Mouse (Mus musculus) activated CD4-positive, CD25-positive, alpha-beta regulatory T cell, adult 4 months (primary cell): ENCODE results near the gene Tex10. TPM values are rescaled to one million over a fixed set of nuclear protein-coding genes. Genes with fewer than 3 reads are reported as not detected.
A peak's percentile ranks its signal among the peaks of the same experiment; 100 is the strongest.
"Not testable (repeated sequence)": the region's sequence is repeated elsewhere in the genome, so short reads cannot be mapped to it uniquely, and the experiment has no call there.

Experiments
- ATAC-seq: one replicate; pipeline ENCODE4 v1.8.0; 2017
- polyA plus RNA-seq, 2 experiments: library from polyadenylated mRNA; unstranded; fragments of 100-300 nt; shearing (Covaris generic); gene quantifications; one replicate each; pipeline ENCODE4 v1.2.1; 2017

Tex10 gene
- 10 to 100 TPM; 62.4 to 70.4 TPM for polyA plus RNA-seq

DNA sequence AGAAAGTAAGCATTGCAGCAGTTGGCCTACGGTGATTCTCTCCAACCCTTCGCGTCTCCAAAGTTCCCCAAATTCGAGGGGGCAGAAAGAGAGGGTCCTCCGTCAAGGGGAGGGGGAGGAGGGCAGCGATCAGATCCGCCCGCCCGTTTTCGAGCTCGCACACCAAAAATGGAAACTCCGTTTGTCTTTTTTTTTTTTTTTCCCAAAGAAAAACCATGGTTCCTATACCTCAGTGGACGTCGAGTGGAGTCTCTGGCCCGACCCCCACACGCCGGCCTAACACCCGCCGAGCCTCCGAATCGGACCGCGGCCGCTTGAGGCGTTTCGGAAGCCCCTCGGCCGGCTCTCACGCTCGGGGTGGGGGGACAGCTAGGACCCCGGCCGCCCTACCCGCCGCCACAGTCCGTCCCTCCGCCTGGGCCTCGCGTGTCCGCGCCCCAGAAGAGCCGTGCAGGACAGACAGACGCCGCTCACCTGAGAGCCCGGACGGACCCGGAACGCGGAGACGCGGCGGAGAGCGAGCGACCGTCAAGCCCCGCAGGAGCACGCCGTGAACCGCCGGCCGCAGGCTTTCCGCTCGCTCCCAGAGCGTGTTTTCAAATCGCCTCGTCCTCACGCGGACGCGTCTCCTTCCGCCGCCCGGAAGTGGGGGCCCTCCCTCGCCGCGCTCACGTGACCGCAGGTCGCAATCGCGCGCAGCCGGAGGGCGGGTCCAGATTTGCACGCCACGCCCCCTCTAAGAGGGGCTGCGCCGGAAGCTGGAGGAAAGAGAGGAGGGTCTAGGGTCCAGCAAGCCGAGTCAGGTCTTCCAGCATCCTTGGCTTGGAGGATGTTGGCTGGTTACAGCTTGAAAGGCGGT lies at the start of gene Tex10:
Gene Tex10, minus strand, starts transcription at position 668 of the 859 bp plus-strand sequence.
- peak; percentile 88 for ATAC-seq

DNA sequence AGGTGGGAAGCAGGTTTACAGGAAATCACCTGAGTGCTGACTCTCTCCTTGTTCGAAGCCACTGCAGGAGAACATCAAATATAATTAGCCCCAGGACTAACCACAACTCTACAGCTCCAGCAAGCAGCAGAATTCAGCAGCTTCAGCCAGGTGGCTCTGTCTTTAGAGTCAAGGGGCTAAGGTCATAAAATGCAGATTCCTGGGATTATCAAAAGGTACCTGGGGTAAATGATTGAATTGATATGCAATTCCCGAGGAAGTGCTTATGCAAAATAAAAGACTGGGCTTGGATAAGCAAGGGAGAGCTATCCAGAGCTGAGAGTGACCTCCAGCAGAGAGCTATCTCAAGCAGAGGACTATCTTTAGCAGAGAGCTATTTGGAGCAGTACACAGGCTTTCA lies 37.6 kb upstream of the Tex10 start:
- no peak for ATAC-seq

DNA sequence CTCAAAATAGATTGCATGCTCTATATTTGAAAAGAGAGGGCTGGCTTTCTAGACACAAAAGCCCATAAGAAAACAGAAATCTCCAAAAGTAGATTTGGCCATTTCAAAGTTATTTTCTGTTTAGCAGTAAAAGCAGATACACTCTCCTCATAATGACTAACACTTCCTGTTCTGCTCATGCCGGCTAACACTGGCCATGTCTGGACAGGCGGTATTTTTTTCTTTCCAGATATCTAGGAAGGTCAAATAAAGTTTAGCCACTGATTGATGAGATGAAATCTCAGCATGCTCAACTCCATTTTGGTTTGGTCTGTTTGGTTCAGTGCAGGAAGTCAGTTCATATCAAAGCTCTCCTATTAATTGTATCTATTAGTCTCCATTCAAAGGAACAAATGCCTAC lies 19.3 kb upstream of the Tex10 start:
- no peak for ATAC-seq

DNA sequence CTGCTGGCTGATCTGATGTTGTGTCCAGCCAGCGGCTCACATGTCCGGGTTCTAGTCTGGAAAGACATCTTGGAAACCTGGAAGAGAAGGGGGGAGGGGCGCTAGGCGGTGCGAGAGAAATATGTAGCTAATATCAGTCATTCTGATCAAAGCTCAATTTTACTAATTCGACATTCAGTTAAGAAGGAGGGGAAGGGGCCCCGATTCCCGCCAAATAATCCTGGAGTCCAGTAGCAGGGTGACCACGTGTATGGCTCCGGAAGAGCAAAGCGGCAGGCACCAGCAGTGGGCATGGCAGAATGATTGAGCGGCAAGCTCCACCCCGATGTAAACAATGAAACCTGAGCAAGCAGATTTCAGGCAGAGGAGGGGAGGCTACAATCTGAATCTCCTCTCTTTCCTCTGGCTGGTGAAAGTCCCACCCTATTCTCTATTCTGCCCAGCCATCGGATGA lies 18.1 kb upstream of the Tex10 start:
- ATAC-seq: no peak

DNA sequence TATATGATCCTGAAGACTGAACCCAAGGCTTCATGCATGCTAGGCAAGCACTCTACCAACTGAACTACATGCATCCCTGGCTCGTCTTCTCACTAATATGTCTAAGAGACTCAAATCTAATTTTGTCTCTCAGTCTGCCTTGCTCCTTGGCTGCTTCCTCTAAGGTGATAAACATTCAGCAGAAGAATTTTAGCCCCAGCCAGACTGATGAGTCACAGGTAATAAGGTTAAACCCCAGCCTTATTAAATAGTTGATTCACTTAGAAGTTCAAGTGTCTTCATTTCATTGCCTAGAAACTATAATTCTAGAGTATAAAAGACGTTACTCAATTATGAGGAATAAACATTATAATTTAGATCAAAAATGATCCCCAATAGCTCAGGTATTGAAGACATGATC lies 15.7 kb upstream of the Tex10 start:
- no peak for ATAC-seq

DNA sequence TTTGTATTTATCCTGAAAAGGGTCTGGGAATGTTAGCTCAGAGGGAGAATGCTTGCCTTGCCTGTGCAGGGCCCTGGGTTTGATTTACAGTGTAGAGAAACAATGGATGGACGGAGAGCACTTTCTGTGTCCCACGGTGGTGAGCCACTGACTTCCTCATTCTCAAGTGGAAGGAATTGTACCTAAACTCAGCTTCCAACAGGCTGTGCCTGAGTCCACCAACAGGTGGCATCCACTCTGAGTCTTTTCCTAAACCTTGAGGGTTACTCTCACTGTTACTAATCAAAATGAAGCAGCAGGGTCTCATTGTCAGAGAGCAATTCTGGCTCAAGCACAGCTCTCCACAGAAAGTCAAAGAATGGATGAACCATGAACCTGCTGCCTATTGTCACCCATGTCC lies 8.0 kb upstream of the Tex10 start:
- ATAC-seq: no peak

DNA sequence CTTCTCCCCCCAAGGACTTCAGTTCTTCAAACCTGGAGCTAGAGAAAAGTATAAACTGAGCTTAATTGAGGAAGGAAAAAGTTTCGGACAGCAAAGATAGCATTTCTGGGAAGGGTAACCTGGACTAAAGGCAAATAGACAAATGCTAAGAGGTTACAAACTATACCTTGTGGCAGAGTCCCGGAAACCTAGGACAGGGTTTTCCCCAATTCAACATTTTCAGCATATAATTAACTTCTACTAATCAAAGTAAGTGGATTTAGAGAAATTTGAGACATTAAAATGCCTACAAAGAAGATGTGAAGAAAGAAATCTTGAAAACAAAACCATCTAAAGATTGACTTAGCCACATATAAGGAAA lies 372 bp upstream of the Tex10 start:
- peak; percentile 37 for ATAC-seq

DNA sequence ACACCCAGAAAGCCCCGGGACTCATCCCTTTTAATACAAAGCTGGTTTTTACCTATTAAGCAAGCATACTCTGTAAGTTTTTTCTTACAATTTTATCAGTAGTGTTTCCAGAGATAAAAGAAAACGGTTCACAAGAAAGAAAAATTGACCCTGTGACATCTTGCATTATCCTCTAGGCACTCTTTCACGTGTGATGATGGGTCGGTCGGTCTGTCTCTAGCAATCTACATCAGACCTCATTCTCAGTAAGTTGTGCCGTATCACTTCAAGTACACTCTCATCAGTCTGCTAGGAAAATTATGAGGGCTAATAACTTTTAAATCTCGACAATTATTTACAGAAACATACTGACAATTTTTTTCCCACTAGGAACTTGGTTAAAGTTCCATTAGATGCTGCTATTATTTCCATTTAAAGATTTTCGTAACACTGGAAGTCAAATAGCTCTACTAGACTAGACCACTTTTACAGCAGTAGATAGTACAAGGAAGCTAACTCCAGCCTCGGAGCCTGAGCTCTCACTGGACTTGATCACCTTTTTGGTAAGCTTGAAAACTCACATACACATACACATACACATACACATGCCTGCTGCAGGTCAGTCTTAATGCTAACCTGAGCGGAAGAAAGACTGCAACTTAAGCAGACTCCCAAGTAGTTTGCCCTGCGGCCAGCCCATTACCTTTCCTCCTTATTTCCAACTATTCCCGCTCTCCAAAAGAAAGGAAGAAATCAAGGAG lies 1.0 kb downstream of the Tex10 start:
- no peak for ATAC-seq

DNA sequence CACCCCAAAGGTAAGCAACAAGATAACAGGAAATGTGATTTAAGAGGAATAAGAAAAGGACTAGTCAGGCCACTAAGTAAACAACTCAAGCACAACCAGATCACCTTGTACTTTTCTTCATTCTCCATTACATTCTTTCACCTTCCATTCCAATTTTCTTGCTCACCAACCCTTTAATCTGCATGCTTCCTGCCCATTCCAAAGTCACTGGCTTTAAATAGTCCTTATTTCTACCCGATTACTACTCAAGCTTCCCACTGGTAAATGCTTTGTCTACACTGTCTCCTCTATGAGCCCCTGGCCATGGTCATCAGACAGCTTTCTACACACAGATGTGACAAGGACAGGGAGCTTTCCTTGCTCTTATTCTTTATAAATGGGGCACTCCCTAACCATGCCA lies 2.3 kb downstream of the Tex10 start:
- ATAC-seq: no peak

DNA sequence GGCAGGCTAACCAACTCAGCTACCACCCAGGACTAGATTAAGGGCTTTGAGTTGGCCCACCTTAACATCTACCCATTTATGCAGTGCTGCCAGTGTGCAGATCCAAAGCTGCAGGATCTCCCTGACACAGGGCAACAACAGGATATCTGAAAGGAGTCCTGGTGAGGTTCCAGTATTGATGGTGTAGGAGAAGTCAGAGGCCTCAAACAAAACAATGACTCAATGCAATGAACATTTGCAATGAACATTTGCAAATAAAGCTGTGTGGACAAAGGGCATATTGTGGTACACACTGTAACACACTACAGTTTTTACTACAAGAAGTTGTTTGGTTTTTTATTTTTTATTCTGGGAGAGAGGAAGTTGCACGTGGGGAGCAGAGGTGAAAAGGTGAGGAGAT lies 12.2 kb downstream of the Tex10 start:
- no peak for ATAC-seq

DNA sequence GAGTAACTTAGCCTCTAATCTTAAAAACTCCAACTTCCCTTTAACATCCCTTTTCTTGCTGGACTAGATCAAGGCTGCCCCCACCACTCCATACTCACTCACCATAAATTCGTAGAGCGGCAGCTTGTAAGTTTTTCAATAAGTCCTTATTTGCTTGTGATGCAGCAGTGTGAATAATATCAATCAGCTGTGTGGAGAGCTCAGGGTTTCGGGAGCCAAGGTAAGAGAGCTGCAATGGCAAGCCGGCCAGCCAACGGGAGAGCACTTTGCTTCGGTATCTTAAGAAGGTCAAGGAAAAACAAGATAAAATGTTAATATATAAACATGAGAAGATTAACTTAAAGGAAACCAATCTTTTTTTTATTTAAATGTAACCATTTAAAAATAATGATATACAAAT lies 14.8 kb downstream of the Tex10 start:
- no peak for ATAC-seq

DNA sequence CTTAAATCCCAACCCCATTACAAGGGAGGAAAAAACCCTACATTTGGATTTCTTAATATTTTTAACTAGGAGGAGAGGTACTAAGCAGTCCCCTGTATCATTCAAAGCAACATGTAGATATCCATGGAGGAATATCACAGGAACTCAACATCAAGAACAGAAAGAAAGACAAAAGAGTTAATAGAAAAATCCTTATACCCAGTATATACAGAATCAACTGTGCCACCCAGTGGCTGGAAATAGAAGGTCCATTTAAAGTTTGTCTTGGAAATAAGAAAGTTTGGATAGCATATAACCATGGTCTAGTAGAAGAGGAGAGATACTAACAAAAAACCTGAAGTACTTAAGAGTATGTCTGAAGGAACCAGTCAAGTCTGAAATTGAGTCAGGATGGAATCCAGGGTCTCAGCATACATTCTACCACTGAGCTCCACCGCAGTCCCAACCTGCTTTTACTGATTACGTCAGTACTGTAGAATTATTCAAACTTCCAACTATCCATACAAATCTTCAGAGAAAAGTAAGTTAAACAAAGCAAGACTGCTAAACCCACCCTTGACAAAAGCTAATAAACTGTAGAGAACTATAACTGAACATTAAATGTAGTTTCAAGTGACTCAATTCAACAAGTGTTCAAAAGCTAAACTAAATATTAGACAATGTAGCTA lies 19.0 kb downstream of the Tex10 start:
- ATAC-seq: no peak

DNA sequence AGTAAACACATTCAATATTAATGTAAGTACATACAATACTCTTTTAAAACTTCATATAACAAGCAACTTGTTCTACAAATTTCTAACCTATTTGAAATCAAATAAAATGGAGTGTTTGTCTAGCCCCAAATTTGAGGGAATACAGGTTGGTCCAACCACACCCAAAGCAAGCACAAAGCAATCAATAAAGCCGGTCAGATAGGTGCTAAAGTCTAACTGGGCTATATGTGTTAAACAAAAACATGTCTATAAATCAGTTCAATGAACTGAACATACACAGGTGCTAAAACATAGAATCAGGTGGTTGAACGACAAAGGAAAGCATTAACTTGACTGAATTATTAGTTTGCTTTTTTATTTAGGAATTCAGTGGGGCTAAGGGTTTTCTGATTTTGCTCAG lies 45.2 kb downstream of the Tex10 start:
- ATAC-seq: no peak

DNA sequence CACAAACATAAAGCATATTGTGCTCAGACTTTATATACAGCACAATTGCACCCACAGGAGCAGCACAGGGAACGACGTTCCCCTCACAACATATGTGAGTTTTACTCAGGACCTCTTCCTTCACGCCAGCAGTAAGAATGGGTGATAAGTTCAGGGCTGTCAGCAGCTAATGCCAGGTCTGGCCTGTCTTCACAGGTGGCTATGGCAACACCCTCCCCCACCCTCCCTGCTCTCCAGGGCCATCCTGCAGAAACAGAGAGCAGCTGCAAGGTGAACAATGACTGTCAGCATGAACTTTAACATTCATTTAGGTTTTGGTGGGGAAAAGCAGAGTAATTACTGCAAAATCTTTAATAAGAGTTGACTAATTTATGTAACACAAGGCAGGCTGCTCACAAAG lies 45.8 kb downstream of the Tex10 start:
- no peak for ATAC-seq

DNA sequence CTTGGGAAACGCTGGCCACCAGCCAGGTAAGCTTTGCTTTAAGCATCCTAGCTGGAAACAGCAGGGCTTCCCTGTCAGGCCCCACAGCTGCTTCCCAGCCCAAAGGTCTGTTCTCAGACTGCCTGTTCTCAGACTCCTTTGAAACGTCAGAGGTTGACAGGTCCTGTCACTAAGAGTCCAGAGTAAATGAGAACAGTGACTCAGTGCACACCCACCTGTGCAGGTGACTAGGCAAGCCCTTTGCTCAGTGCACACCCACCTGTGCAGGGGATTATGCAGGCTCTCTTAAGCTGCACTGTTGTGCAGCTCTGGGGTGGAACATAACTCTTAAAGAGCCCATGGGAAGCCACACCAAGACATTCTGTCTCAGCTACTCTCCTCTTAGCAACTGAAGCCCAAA lies 49.5 kb downstream of the Tex10 start:
- no peak for ATAC-seq

DNA sequence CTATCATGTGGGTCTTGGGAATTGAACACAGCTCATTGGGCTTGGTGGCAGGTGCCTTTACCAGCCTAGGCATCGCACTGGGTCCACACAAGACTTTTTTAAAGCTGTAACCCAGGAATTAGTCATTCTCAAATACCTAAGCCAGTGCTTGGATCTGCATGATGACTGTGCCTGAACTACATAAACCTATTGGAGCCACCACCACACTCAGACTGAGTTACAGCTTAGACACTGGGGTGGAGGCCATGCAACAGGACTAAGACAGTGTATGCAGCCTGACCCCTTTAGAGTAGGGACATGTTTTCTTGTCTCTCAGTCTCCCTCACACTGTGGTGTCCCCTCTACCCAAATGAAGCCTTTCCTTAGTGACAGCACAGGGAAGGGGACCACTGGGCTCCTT lies 50.6 kb downstream of the Tex10 start:
- no peak for ATAC-seq

DNA sequence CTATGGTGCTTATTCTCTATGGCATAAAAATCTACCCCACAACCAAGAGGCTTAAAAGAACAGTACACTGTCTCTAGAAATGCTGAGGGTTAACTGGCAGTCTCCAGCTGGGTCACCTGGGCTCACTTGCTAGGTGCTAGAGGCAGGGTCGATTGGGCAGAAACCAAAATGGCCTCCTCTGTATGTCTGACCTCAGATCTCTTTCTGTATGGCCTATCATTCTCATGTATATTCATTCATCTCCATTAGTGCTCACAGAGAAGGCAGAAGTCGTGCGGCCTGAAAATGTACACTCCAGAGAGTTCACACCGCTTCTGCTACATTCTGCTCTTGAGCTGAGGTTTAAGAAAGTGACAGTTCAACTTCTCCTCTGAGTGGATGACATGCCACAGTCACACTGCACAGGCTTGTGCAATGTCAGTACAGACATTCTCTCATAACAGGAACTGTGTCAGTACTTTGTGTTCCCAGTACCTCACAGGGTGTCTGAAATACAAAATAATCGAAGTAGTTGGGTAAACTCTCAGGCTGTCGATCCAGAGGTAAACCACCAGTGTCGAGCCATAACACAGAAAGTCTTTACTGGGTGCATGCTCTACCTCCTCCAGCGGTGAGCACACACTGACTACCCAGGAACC lies 54.3 kb downstream of the Tex10 start:
- ATAC-seq: no peak

DNA sequence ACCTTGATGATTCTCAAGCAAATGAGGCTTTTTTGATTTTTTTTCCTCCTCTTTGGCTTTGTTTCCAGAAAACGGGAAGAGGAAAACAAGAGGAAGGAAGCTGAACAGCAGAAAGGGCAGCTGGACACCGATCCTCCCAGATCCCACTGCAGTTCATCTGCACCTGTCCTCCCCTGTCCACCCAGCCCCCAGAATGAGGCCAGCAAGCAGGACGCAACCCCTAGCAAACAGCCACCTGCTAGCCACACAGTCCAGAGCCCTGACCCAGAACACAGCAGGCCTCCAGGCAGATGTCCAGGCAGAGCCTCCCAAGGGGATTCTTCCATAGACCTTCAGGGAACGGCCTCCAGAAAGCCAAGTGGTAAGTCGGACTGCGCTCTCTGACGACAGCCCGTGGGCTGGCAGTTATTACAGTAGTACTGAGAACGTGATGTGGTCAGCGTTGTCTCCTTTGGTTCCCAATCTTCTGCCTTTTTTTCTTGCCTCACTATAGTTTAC lies 57.4 kb downstream of the Tex10 start:
- no peak for ATAC-seq

DNA sequence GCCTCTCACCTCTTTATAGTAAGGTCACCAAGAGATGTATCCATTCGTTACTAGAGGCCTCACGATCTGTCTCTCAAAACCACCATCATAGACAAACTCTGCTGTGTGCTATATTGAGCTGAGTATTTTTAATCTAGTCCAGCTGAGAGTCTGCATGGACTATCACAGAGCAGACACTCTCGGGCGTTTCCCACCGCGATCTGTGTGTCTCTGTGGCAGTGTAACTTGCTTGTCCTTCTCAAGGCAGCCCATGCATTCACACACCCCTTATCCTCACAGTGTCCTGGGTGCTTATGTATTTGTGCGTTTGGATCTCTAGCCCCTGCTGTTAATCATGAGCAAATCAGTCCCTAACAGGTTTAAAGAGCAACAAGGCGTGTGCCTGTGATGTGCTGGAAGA lies 59.8 kb downstream of the Tex10 start:
- no peak for ATAC-seq

DNA sequence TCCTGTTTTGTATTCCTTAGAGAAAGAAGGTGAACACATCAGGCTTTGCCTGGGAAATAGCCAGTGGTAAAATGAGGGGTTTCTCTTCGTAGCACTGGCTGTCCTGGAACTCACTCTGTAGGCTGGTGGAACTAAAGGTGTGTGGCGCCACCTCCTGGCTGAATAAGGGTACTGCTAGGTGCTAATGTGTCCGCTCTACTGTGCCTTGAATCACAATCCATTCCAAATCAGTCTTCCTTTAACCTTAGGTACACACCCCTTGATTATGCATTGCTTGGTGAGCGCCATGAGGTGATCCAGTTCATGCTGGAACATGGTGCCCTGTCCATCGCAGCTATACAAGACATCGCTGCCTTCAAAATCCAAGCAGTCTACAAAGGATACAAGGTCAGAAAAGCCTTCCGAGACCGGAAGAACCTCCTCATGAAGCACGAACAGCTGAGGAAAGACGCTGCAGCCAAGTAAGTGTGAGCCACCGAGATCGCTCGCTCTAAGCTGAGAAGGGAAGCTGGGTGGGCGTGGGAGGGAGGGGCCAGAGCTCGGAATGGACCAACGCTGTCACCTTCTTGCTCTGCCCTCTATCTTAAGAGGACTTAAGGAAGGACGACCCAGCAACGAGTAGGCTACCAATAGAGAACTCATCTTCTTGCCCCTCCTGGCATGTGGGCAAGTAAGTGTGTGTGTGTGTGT lies 65.8 kb downstream of the Tex10 start:
- ATAC-seq: peak; percentile 49

DNA sequence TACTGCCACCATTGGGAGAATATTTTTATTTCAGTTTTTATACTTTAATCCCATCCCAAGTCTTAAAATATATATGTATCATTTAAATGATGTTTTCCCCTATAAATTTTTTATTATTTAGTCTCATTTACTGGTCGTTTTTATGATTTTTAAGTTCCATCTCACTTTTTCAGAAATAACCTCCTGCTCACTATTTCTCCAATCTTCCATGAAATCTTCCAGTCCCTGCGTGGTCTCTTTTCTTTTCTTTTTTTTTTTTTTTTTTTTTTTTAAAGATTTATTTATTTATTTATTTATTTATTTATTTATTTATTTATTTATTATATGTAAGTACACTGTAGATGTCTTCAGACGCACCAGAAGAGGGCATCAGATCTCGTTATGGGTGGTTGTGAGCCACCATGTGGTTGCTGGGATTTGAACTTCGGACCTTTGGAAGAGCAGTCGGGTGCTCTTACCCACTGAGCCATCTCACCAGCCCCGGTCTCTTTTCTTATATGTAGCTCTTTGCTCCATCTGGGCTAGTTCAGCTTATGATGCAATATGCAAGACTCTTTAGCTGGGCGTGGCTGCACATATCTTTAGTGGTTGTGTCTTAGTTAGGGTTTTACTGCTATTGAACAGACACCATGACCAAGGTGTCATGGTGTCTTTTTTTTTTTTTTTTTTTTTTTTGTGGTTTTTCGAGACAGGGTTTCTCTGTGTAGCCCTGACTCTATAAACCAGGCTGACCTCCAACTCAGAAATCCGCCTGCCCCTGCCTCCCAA lies 67.4 kb downstream of the Tex10 start:
- not testable (repeated sequence) for ATAC-seq
